Mouse (Mus musculus): Measurements from ENCODE around the gene Gm3159. TPM values are rescaled to one million over a fixed set of nuclear protein-coding genes. Genes with fewer than 3 reads are reported as not detected.
"Not testable (repeated sequence)": the region's sequence is repeated elsewhere in the genome, so short reads cannot be mapped to it uniquely, and the experiment has no call there.

The Gm3159 gene
- not detected in 2 replicates for polyA plus RNA-seq (2012; rRNA removed)

DNA sequence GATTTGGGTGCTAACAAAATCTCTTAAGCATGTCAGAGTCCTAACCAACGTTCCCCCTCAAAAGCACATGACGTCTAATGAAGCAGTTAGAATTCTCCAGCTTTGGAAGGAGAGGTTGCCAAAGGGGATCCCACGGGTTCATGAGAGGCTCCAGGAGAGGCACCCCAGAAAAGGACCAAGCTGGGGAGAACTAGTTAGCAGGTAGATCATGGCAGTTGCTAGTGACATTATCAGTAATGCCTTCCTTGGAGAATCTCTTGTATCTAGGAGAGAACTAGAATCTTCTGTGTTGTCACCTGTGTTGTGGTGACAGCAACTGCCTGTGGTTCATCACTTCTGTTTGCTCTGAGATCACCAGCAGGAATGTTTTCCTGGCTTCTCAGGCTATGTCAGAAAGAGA is at the start of gene Gm3159:
Gene Gm3159 (plus strand): TSS at position 301 of the 400 bp plus-strand sequence.
- DNase-seq (ENCODE audit: low read depth, low spot score), result not testable (repeated sequence)
- 78% methylated on average over 2 of the region's 3 CpGs for WGBS

DNA sequence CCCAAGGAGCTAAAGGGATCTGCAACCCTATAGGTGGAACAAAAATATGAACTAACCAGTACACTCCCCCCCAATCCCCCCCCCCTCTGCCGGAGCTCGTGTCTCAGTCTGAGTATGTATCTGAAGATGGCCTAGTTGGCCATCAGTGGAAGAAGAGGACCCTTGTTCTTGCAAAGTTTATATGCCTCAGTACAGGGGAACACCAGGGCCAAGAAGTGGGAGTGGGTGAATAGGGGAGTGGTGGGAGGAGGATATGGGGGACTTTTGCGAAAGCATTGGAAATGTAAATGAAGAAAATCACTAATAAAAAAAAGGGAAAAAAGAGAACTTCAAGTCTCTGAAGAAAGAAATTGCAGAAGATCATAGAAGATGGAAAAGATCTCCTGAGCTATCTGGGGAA is 28.3 kb upstream of the Gm3159 start:
- WGBS, result 85% methylated on average over 3 of the region's 3 CpGs
- DNase-seq (ENCODE audit: low read depth, low spot score), result not testable (repeated sequence)

DNA sequence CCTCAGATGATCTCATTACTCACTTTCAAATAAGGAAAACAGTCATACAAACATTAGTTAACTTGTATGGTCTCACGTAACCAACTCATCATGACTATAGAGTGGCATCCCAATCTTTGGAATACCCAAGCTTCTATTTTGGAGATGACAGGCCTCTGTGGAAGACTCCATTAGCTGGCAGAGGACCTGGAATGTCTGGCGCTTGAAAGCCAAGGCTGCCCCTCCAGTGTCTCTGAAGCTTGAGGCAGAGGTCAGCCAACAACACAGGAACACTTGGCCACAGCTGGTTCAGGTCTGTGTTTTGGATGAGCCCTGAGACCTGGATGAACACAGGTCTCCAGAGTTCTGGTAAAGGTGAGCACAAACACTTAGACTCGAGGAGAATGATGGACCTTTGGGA is 27.6 kb upstream of the Gm3159 start:
- DNase-seq (ENCODE audit: low read depth, low spot score), result not testable (repeated sequence)
- 65% methylated on average over 3 of the region's 3 CpGs for WGBS

DNA sequence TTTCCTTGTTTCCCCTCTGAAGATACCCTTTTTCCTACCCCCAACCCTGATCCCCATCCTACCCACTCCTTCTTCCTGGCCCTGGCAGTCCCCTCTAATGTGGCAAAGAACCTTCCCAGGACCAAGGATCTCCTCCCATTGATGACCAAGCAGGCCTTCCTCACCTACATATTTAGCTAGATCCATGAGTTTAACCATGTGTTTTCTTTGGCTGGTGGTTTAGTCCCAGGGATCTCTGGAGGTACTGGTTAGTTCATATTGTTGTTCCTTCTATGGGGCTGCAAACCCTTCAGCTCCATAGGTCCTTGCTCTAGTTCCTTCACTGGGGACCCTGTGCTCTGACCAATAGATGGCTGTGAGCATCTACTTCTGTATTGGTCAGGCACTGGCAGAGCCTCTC is 19.5 kb upstream of the Gm3159 start:
- not testable (repeated sequence) for DNase-seq (ENCODE audit: low read depth, low spot score)

DNA sequence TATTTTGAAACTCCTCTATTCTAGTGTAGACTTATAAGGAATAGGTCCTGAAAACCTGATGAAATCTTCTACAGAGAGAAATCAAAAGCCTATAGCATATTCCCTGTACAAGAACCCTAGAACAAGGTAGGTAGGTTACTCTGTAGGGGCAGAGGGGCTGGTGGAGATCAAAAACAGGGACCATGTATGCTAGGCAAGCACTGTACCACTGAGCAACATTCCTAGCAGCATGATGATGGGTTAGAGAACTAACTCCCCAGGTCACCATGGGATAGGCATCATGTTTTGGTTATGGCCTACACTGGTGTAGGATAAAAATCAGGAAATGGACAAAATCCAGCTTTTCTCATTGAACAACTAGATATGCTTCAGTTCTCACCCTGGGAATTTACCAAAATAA is 11.7 kb upstream of the Gm3159 start:
- not testable (repeated sequence) for DNase-seq (ENCODE audit: low read depth, low spot score)

DNA sequence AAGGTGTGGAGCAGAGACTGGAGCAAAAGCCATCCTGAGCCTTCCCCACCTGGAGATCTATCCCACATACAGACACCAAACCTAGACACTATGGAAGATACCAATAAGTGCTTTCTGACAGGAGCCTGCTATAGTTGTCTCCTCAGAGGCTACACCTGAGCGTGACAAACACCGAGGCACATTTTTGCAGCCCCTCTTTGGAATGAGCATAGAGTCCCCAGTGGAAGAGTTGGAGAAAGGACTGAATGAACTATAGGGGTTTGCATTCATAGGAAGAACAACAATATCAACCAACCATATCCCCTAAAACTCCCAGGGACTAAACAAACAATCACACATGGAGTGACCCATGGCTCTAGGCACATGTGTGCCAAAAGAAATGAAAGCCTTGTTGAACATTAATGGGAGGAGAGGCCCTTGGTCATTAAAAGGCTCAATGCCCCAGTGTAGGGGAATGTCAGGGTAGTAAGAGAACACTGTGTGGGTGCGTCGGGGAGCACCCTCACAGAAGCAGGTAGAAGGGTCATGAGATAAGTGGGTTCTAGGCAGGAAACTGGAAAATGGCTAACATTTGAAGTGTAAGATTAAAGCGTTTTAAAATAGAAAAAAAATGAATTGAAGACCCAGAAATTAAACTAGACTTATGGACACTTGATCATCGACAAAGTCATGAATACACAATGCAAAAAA is 4.3 kb upstream of the Gm3159 start:
- WGBS, result 93% methylated on average over 4 of the region's 6 CpGs
- not testable (repeated sequence) for DNase-seq (ENCODE audit: low read depth, low spot score)

DNA sequence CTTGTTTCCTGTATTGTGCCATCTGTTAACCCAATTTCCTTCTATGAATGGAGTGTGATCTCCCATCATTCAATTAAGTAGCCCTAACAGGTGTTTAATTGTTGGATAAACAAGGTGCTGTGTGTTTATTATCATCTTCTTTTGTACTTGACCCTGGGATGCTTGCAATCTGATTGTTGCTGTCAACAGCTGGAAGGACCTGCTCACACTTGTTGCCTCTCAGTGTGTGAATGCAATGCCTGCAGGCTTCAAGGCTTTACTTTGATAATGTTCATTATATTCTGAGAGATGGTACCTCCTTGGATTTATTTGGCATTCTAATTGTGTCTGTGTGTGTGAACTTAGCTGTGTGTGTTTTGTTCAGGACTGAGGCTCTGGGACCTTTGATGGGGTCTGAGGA is 1.3 kb downstream of the Gm3159 start:
- DNase-seq (ENCODE audit: low read depth, low spot score), result not testable (repeated sequence)

DNA sequence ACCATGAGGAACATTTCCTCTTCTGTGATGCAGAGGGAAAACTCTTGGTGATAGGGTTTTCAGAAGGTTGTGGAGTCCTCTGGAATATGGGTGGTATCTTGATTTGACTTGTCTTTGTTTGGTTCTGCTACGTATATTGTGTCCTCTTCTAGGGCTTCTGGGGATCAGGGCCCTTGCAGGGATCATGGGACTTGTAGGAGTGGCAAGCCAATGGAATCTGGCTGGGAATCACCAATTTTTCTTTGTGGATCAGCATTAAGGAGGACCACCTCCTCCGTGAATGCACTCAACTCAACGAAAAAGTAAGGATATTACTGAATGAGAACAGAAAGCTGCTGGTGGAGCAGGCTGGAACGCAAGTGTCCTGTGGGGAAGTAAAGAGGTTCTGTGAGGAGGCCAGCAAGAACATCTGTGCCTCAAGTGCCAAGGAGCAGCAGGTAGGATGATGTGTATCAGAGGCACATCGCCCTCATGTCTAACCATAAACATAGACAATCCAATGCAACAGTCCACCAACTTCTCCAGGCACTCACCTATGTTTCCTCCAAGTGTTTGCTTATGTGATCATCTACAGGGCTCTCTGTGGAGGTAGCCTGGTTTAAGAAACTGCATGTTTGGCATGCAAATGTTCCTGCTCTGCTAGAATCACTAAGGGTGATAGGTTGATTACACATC is 2.9 kb downstream of the Gm3159 start:
- 80% methylated on average over 5 of the region's 5 CpGs for WGBS
- not testable (repeated sequence) for DNase-seq (ENCODE audit: low read depth, low spot score)

DNA sequence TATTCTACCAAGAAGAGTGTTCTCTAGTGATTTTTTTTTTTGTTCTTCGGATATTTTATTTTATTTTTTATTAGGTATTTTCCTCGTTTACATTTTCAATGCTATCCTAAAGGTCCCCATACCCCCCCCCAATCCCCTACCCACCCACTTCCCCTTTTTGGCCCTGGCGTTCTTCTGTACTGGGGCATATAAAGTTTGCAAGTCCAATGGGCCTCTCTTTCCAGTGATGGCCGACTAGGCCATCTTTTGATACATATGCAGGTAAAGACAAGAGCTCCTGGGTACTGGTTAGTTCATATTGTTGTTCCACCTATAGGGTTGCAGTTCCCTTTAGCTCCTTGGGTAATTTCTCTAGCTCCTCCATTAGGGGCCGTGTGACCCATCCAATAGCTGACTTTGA is 3.9 kb downstream of the Gm3159 start:
- DNase-seq (ENCODE audit: low read depth, low spot score), result not testable (repeated sequence)
- 66% methylated on average over 5 of the region's 5 CpGs for WGBS

DNA sequence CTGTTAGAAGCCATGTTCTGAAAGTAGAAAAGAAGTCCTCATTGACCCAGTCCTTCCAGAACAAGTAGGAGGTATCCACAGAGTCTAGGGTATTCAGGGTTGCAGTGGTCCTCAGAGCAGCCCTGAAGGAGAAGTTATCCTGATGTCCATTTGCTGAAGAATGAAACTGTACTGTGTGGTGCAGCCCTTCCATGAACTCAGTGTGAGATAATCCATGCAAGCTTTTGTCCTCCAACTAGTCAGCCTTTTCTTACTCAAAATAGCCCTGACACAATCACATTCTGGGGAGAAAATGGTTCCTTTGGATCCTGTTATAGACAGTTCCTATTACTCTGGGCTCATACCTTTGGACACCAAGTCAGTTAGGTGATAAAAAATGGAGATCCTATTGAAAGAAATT is 6.5 kb downstream of the Gm3159 start:
- DNase-seq (ENCODE audit: low read depth, low spot score), result not testable (repeated sequence)

DNA sequence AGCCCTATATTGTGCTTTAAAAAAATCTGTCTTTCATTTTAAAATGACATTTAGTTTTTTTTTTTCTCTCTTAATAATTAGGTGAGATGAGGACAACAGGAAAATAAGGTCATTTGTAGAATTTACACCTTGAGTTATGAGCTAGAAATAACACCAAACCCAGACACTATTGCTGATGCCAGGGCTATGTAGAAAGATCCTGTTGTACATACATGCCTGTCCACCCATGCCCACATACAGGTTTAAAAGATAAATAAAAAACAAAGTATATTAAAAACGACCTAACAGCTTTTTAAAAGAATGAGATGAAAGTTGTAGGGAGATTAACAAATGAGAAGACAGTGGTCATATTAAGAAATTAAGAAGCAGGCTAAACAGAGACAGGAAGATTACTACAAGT is 12.6 kb downstream of the Gm3159 start:
- DNase-seq (ENCODE audit: low read depth, low spot score), result not testable (repeated sequence)
- 28% methylated on average over 1 of the region's 1 CpGs for WGBS

DNA sequence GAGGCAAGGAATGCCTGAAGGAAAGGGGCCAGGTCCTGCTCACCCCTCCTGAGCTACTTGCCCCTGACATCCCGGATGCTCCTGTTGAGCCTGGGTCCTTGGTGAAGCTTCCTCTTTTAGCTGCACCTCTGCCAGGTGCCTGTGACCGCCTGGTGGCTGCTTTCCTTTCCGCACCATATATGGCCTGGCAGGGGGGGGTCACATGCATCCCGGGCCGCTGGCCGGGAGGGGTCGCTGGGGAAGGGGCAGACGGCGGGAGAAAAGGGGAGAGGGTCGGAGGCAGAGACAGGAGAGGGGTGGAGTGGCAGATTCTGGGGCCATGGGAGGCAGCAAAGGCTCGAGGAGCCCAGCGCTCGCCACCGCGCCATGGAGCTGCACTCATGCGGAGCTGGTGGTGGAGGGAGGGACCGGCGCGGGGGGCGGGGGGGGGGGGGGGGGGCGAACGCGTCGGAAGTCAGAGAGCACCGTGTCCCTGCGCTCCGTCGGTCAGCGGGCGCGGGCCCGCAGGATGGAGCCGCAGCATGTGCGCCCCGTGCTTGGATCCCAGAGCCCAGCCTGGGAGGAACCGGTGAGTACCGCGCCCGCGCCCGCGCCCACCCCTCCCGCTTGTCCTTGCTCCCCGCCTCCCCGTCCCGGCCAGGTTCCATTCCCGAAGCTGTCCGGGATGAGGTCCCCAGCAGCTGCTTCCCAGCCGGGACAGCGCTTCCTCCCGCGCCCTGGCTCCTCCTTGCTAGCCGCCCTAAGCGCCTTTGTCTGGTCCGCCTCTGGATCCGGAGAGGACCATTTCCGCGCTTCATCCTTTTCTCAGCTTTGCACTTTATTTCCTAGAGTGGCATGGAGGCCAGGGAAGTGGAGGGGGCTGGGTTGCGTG is 17.9 kb downstream of the Gm3159 start, which contains the start of gene Gm3164:
Gene Gm3164 (plus strand): TSS at position 484 of the 871 bp plus-strand sequence.
- 4% methylated on average over 43 of the region's 59 CpGs for WGBS
- DNase-seq (ENCODE audit: low read depth, low spot score), result not testable (repeated sequence)

DNA sequence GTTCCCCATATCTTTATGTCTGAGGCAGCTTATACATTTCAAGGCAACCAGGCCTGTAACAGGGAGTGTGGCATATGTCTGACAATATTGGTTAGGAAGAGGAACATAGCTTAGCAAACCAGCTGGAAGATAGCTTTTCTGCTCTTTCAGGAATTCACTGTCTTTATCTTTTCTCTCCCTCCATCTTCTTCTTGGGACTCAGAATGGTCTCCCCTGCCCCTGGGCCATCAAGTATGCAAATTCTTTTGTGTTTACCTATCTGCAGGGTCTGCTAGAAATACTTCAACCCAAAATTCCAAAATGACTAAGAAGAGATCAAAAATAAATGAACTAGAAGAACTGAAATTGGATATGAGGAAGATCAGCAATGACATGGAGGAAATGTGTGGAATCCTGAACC is 33.4 kb downstream of the Gm3159 start, which contains the start of gene Gm3173:
Gene Gm3173 (plus strand): TSS at position 301 of the 400 bp plus-strand sequence.
- not testable (repeated sequence) for DNase-seq (ENCODE audit: low read depth, low spot score)

Other genes with a start within 250 kb of the Gm3159 start
- not detected in 2 replicates for gene Gm3127, start 232.5 kb upstream of the Gm3159 start, polyA plus RNA-seq (2012; rRNA removed)
- 0.16 TPM in 1 of 2 replicates, not detected in the other for gene Gm2974, start 214.9 kb upstream of the Gm3159 start, polyA plus RNA-seq (2012; rRNA removed)
- not detected in 2 replicates for gene Gm3138, start 147.9 kb upstream of the Gm3159 start, polyA plus RNA-seq (2012; rRNA removed)
- not detected in 2 replicates for gene Gm3149, start 80.2 kb upstream of the Gm3159 start, polyA plus RNA-seq (2012; rRNA removed)
- gene 2610042L04Rik, start 62.8 kb upstream of the Gm3159 start, polyA plus RNA-seq (2012; rRNA removed), result 0.11 TPM in 1 of 2 replicates, not detected in the other
- gene Gm3164, start 17.9 kb downstream of the Gm3159 start, polyA plus RNA-seq (2012; rRNA removed), result 0.14 TPM in 1 of 2 replicates, not detected in the other
- not detected in 2 replicates for gene Gm3173, start 33.5 kb downstream of the Gm3159 start, polyA plus RNA-seq (2012; rRNA removed)
- gene Gm3182, start 84.2 kb downstream of the Gm3159 start, polyA plus RNA-seq (2012; rRNA removed), result not detected in 2 replicates
- not detected in 2 replicates for gene Gm3047, start 157.9 kb downstream of the Gm3159 start, polyA plus RNA-seq (2012; rRNA removed)
- gene Gm8159, start 234.8 kb downstream of the Gm3159 start, polyA plus RNA-seq (2012; rRNA removed), result not detected in 2 replicates

All from large intestine, adult 2 months (tissue).